Mouse (Mus musculus) heart, embryonic 14.5 days (tissue): ENCODE measurements at regions not wholly inside any gene's neighbourhood (a gene's known extent, or its start where the extent isn't known, plus 50 kb on each side); places are given as distances from the start of the nearest gene placed in this dataset.
A peak's percentile ranks its signal among the peaks of the same experiment; 100 is the strongest.
"Not testable (repeated sequence)": the region's sequence is repeated elsewhere in the genome, so short reads cannot be mapped to it uniquely, and the experiment has no call there.

Experiments
- ATAC-seq: fragments of 200-750 bp; cut with Nextera tagmentation; 2 replicates; pipeline ENCODE4 v1.8.0; 2017; ENCODE audit warnings: low read depth, moderate TSS enrichment; ENCODE audit not compliant: insufficient number of reproducible peaks, insufficient read depth, low FRiP score
- H3K27ac ChIP-seq, 2 experiments: fragments of 200-500 bp in 1 of 2; fragments of 300-500 bp in 1 of 2; sonication (generic) in 1 of 2; replicated peaks in 1 of 2; 2 replicates each; pipeline ENCODE4 v1.5.1; 2012 to 2014; ENCODE audit warnings: low read depth in 2 of 2, low read length in 2 of 2, control low read depth in 1 of 2, mild to moderate bottlenecking in 1 of 2, mixed read lengths in 1 of 2; ENCODE audit not compliant: control insufficient read depth in 1 of 2, insufficient read depth in 1 of 2
- H3K27me3 ChIP-seq: fragments of 300-500 bp; sonication (generic); 2 replicates; pipeline ENCODE4 v1.6.1; 2014; ENCODE audit warnings: mild to moderate bottlenecking, low read length, control low read depth; ENCODE audit not compliant: control insufficient read depth, insufficient read depth
- H3K36me3 ChIP-seq: fragments of 300-500 bp; sonication (generic); 2 replicates; pipeline ENCODE4 v1.6.1; 2014; ENCODE audit warnings: mild to moderate bottlenecking, control low read depth, low read length, mixed read lengths; ENCODE audit not compliant: control insufficient read depth, insufficient read depth
- H3K4me1 ChIP-seq, 2 experiments: fragments of 200-500 bp in 1 of 2; fragments of 300-500 bp in 1 of 2; sonication (generic) in 1 of 2; 2 replicates each; pipeline ENCODE4 v1.6.1; 2012 to 2014; ENCODE audit warnings: low read length in 2 of 2, control low read depth in 1 of 2, mixed read lengths in 1 of 2; ENCODE audit not compliant: control insufficient read depth in 2 of 2, insufficient read depth in 2 of 2
- H3K4me2 ChIP-seq: fragments of 300-500 bp; sonication (generic); 2 replicates; pipeline ENCODE4 v1.6.1; 2014; ENCODE audit warnings: mild to moderate bottlenecking, low read length
- H3K4me3 ChIP-seq, 2 experiments: fragments of 200-500 bp in 1 of 2; fragments of 300-500 bp in 1 of 2; sonication (generic) in 1 of 2; 2 replicates each; pipeline ENCODE4 v1.5.1; 2012 to 2014; ENCODE audit warnings: low read length in 2 of 2, mild to moderate bottlenecking in 2 of 2, control low read depth in 1 of 2, low read depth in 1 of 2, moderate library complexity in 1 of 2; ENCODE audit not compliant: control insufficient read depth in 1 of 2, insufficient read depth in 1 of 2
- H3K9ac ChIP-seq: fragments of 300-500 bp; sonication (generic); 2 replicates; pipeline ENCODE4 v1.6.1; 2014; ENCODE audit warnings: mild to moderate bottlenecking, low read length
- H3K9me3 ChIP-seq: fragments of 300-500 bp; sonication (generic); 2 replicates; pipeline ENCODE4 v1.6.1; 2016; ENCODE audit warnings: low read length, control low read depth; ENCODE audit not compliant: control insufficient read depth
- WGBS: fragments of 180-500 bp; shearing (Covaris S2); extraction: QIAGEN DNeasy Blood & Tissue Kit; methylation state at CpG from one replicate; pipeline ENCODE4 v1.1.7; 2014; 5-methylcytosine and 5-hydroxymethylcytosine counted together

DNA sequence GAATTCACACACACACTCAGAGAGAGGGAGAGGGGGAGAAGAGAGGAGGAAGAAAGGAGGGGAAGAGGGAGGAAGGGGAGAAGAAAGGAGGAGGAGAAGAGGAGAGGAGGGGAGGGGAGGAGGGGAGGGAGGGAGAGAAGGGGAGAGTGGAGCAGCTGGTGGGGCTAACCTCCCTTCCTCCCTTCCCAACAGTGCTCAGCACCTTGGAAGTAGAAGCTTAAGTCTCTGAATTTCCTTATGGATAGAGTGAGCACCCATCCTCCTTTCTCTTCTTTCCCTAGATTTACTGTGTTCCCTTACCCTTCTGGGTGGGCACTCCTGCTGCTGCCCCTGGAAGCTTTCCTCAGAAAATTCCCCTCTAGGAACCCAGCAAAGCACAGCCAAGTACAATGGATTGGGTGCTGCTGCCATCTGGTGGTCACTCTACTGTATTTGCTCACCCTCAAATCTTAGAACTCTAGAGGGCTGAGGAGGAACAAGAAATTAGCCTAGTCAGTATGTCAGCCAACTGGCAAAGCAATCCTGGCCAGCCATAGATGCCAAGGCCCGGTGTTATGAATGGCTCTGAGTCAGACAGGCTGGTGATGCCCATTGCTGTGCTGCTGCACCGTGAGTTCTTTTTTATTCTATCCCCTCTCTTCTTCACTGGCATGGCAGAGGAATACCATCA, 119.9 kb downstream of the Zxdb start:
- H3K4me1 ChIP-seq, H3K4me2 ChIP-seq, H3K9me3 ChIP-seq, H3K27ac ChIP-seq, H3K9ac ChIP-seq, ATAC-seq, H3K27me3 ChIP-seq, H3K36me3 ChIP-seq, H3K4me3 ChIP-seq: not testable (repeated sequence)
- 39% methylated on average over 2 of the region's 2 CpGs for WGBS

DNA sequence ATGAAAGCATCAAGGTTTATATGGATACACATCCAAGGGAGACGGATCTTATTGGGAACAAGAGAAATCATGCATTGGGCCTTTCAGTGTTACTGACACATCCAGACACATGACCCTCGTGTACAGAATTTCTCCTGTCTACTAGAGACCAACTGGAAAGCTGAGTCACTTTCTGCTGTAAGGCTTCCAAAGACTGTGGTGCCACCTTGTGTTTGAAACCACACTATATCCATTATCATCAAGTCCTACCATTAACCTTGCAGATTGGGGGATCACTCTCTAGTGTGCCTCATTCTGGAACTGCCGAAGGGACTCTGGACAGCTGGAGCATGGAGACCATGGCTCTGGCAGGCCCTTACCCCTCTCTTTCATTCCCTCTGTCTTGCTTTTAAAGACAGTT, 125.2 kb downstream of the Zxdb start:
- not testable (repeated sequence) for ATAC-seq, H3K9ac ChIP-seq, H3K27ac ChIP-seq, H3K4me2 ChIP-seq, H3K27me3 ChIP-seq, H3K36me3 ChIP-seq, H3K4me1 ChIP-seq, H3K4me3 ChIP-seq, H3K9me3 ChIP-seq
- 63% methylated on average over 1 of the region's 3 CpGs for WGBS

DNA sequence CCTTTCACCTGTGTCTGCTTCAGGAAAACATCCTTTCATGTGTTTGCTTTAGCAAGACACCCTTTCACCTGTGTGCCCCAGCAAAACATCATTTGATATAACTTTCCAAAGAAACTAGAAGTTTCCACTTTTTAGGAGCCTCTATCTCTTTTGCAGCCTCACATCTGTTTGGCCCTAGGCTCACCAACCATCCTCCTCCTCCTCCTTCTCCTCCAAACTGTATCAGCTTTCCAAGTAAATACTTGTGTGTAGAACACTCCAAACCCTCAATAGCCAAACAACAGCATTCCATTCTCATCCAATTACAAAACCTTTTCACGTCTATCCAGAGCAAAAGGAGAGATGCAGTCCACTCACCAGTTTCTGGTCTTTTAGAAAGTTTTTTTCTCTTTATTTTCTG, 133.1 kb downstream of the Zxdb start:
- no peak overlapping the region for H3K4me2 ChIP-seq
- 44% methylated on average over 1 of the region's 1 CpGs for WGBS
- H3K9ac ChIP-seq, result no peak overlapping the region
- no peak overlapping the region for H3K4me3 ChIP-seq
- H3K27me3 ChIP-seq, result no peaks in the 10 kb centered on the region
- no peaks in the 10 kb centered on the region for H3K36me3 ChIP-seq
- H3K27ac ChIP-seq, result no peak overlapping the region
- ATAC-seq, result no peak
- H3K9me3 ChIP-seq, result no peaks in the 10 kb centered on the region
- no peaks in the 10 kb centered on the region for H3K4me1 ChIP-seq

DNA sequence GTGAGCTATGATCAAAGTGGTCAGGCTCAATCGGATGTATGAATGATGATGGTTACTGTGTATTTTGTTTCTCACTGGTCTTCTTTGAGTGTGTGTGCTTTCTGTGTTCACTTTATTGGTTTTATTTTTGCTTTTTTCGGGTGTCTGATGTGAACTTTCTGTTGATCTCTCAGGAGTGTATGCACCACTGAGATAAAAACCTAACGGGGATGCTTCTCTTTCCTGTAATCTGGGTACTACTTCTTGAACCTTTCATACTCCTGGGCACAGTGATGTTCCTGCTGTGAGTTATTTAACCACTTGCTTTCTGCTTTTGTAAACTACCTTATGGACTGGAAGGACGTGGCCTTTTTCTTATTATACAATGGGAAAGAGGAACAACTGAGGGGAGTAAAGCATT, 133.6 kb downstream of the Zxdb start:
- 59% methylated on average over 4 of the region's 4 CpGs for WGBS
- Histone ChIP-seq H3K36me3 (no peaks in the 10 kb centered on the region), H3K4me3 (no peak overlapping the region), H3K4me2 (no peak overlapping the region), H3K9ac (no peak overlapping the region), H3K27me3 (no peaks in the 10 kb centered on the region), H3K9me3 (no peaks in the 10 kb centered on the region), H3K27ac (no peak overlapping the region), H3K4me1 (no peaks in the 10 kb centered on the region)
- no peak for ATAC-seq

DNA sequence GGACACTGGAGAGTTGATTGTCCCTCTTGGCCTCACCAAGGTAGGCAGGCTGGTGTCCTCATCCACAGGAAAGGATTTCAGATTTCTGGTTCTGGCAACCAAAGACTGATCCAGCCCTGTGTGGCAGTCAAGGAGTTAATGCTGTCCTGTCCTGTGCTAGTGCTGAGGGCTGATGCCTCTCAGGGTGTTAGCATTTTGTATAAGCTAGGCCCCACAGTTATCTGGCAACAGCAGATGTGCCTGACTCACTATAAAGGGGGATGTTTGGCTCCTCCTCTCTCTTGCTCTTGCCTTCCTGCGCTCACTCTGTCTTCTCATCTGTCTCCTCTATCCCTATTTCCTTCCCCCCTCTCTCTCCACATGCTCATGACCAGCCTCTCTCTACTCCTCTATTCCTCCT, 138.8 kb downstream of the Zxdb start:
- no peaks in the 10 kb centered on the region for H3K27me3 ChIP-seq
- WGBS, result 20% methylated on average over 1 of the region's 1 CpGs
- H3K9ac ChIP-seq, result no peak overlapping the region
- no peak for ATAC-seq
- H3K4me2 ChIP-seq, result no peak overlapping the region
- H3K4me1 ChIP-seq, result no peaks in the 10 kb centered on the region
- no peaks in the 10 kb centered on the region for H3K36me3 ChIP-seq
- H3K9me3 ChIP-seq, result no peaks in the 10 kb centered on the region
- H3K4me3 ChIP-seq, result no peak overlapping the region
- H3K27ac ChIP-seq, result no peak overlapping the region

DNA sequence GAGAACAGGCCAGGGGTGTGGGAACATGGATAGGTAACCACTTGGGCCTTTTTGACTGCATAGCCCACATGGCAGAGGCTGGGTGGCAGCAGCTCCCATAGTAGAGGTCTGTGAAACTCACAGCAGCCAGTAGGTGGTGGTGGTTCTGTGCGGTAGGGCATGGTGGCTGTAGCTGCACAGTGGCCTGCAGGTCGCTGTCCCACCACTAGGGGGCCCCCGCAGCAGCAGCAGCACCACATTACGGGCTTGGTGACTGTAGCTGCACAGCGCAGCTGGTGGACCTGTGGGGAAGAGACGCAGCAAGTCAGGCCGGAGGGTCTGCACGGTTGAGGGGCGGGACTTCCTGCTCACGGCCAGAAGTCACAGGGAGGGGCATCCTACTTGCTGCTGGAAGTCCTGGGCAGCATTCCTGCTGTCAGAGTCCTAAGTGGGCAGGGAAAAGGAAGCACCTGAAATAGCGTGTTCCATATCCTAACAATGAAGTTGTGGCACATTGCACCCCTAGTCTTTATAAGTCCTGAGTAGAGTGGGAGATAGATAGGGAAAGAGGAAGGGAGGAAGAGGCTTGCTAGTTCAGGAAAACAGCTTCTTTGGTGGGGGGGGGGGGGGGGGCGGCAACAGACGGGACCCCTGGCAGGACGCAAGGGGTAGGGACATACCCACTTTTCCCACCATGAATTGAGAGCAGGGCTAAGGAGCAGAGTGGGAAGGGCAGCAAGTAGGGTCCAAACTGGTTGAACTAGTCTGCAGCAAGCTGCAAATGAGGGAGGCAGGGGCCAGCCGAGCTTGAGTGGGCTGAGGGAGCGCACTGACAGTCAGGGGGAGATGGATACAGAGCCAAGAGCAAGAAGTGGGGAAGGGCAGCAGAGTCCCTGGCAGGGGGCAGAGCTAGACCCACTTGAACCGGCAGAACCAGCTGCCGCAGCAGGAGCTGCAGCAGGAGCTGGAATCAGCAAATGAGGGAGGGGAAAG, 141.4 kb downstream of the Zxdb start:
- peak overlapping the region; percentile 69 for H3K9ac ChIP-seq
- peak; percentile 98 for ATAC-seq
- H3K4me3 ChIP-seq, result peak overlapping the region; percentile 43 to 44
- no peaks in the 10 kb centered on the region for H3K36me3 ChIP-seq
- peak overlapping the region; percentile 72 for H3K4me2 ChIP-seq
- H3K27me3 ChIP-seq, result no peaks in the 10 kb centered on the region
- no peaks in the 10 kb centered on the region for H3K4me1 ChIP-seq
- peak overlapping the region in 1 of 2 experiments; percentile 61; a peak in 2 of 4 replicates for H3K27ac ChIP-seq
- WGBS, result 20% methylated on average over 16 of the region's 18 CpGs
- H3K9me3 ChIP-seq, result no peaks in the 10 kb centered on the region

DNA sequence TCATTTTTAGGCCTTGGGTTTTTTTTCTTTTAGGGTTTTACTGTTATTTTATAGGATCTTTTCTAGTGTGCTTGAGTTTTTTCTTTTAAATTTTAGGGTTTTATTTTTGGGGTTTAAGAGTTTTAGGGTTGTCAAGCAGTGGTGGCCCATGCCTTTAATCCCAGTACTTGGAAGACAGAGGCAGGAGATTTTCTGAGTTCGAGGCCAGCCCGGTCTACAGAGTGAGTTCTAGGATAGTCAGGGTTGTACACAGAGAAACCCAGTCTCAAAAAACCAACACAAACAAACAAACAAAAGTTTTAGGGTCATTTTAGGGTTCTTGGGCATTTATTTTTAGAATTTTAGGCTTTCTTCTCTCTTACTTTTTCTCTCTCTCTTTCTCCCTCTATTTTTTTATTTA, 142.9 kb downstream of the Spin4 start:
- not testable (repeated sequence) for H3K27ac ChIP-seq, H3K4me3 ChIP-seq, H3K9me3 ChIP-seq, ATAC-seq, H3K9ac ChIP-seq, H3K36me3 ChIP-seq, H3K4me1 ChIP-seq, H3K27me3 ChIP-seq, H3K4me2 ChIP-seq
- WGBS, result 89% methylated on average over 2 of the region's 2 CpGs
